Mouse (Mus musculus) kidney, embryonic 16.5 days (tissue): Measurements from ENCODE around the gene Cdh22. TPM values are rescaled to one million over a fixed set of nuclear protein-coding genes. Genes with fewer than 3 reads are reported as not detected.

ENCODE experiments used
- ATAC-seq: fragments of 200-750 bp; cut with Nextera tagmentation; 2 replicates; pipeline ENCODE4 v1.8.0; 2017; ENCODE audit warnings: moderate TSS enrichment; ENCODE audit not compliant: low FRiP score, low TSS enrichment
- H3K27ac ChIP-seq: fragments of 300-500 bp; sonication (generic); 2 replicates; pipeline ENCODE4 v1.5.1; 2014; ENCODE audit warnings: low read length
- H3K27me3 ChIP-seq: fragments of 300-500 bp; sonication (generic); 2 replicates; pipeline ENCODE4 v1.6.1; 2014; ENCODE audit warnings: low read length, control low read depth, mixed read lengths; ENCODE audit not compliant: insufficient read depth
- H3K36me3 ChIP-seq: fragments of 300-500 bp; sonication (generic); 2 replicates; pipeline ENCODE4 v1.6.1; 2014; ENCODE audit warnings: low read length, control low read depth, mixed read lengths; ENCODE audit not compliant: insufficient read depth
- H3K4me1 ChIP-seq: fragments of 300-500 bp; sonication (generic); 2 replicates; pipeline ENCODE4 v1.6.1; 2014; ENCODE audit warnings: low read length, control low read depth, mixed read lengths; ENCODE audit not compliant: insufficient read depth
- H3K4me2 ChIP-seq: fragments of 300-500 bp; sonication (generic); replicated peaks from 2 replicates; pipeline ENCODE4 v1.6.1; 2014; ENCODE audit warnings: low read depth, low read length
- H3K4me3 ChIP-seq: fragments of 300-500 bp; sonication (generic); 2 replicates; pipeline ENCODE4 v1.5.1; 2014; ENCODE audit warnings: mild to moderate bottlenecking, low read length
- H3K9ac ChIP-seq: fragments of 300-500 bp; sonication (generic); replicated peaks from 2 replicates; pipeline ENCODE4 v1.6.1; 2014; ENCODE audit warnings: low read length
- H3K9me3 ChIP-seq: fragments of 300-500 bp; sonication (generic); 2 replicates; pipeline ENCODE4 v1.6.1; 2016; ENCODE audit warnings: low read length, control low read depth
- WGBS: fragments of 180-500 bp; shearing (Covaris S2); extraction: QIAGEN DNeasy Blood & Tissue Kit; methylation state at CpG from one replicate; pipeline ENCODE4 v1.1.7; 2014; 5-methylcytosine and 5-hydroxymethylcytosine counted together
- polyA plus RNA-seq: library from polyadenylated mRNA; unstranded; fragments of >200 nt; fragmentation: Nextera tagmentation; extraction: Ambion mirVana; gene quantifications from 2 replicates; pipeline ENCODE4 v1.2.1, GENCODE M21; 2015

Gene Cdh22
- polyA plus RNA-seq, 1 experiment from 2014 or later = 0.77 TPM

- 7% methylated on average over 32 of the region's 32 CpGs for WGBS
- peak; percentile 88 for ATAC-seq
- Histone ChIP-seq H3K4me2 (peak overlapping the region; percentile 35), H3K36me3 (no peaks in the 10 kb centered on the region), H3K9ac (0 out of 2 replicates have a peak overlapping the region, but pooled peaks have one; percentile 1), H3K4me1 (peaks cover 14% of the 10 kb centered on the region), H3K9me3 (0 out of 2 replicates have a peak, but pooled peaks cover 4% of the 10 kb centered on the region), H3K27me3 (peaks cover 78% of the 10 kb centered on the region), H3K4me3 (no peak overlapping the region), H3K27ac (no peak overlapping the region)
Observed at GRCm38 (mm10) chr2:165195411-165196182, 39.1 kb downstream of the Cdh22 start.

GRCm38 (mm10) chr2:165191483-165191882, 43.2 kb downstream of the Cdh22 start:
- Histone ChIP-seq H3K27ac (no peak overlapping the region), H3K4me2 (no peak overlapping the region), H3K9me3 (no peaks in the 10 kb centered on the region), H3K9ac (no peak overlapping the region), H3K4me3 (no peak overlapping the region), H3K27me3 (peaks cover 66% of the 10 kb centered on the region), H3K4me1 (peaks cover 14% of the 10 kb centered on the region), H3K36me3 (no peaks in the 10 kb centered on the region)
- ATAC-seq = no peak
- WGBS = 38% methylated on average over 7 of the region's 7 CpGs

- Histone ChIP-seq H3K4me2 (no peak overlapping the region), H3K9ac (no peak overlapping the region), H3K27ac (peak overlapping the region; percentile 40; the same call in 1 of the 2 replicates), H3K4me3 (no peak overlapping the region), H3K36me3 (no peaks in the 10 kb centered on the region), H3K9me3 (no peaks in the 10 kb centered on the region), H3K4me1 (no peaks in the 10 kb centered on the region), H3K27me3 (peaks cover 58% of the 10 kb centered on the region)
- WGBS = 45% methylated on average over 3 of the region's 3 CpGs
- ATAC-seq = peak; percentile 66
Observed at GRCm38 (mm10) chr2:165189546-165189945, 45.1 kb downstream of the Cdh22 start.

- H3K27me3 ChIP-seq = peaks cover 49% of the 10 kb centered on the region
- WGBS = 76% methylated on average over 9 of the region's 9 CpGs
Observed at GRCm38 (mm10) chr2:165187648-165188380, 46.8 kb downstream of the Cdh22 start.

GRCm38 (mm10) chr2:165184015-165184633, 50.5 kb downstream of the Cdh22 start:
- Histone ChIP-seq H3K9ac (no peak overlapping the region), H3K4me2 (no peak overlapping the region), H3K27me3 (peaks cover 65% of the 10 kb centered on the region), H3K36me3 (no peaks in the 10 kb centered on the region), H3K4me1 (no peaks in the 10 kb centered on the region), H3K4me3 (no peak overlapping the region), H3K27ac (no peak overlapping the region), H3K9me3 (no peaks in the 10 kb centered on the region)
- WGBS = 27% methylated on average over 9 of the region's 9 CpGs
- peak; percentile 32; the same call in 1 of the 2 replicates for ATAC-seq

More at GRCm38 (mm10) chr2:165187648-165188380, 46.8 kb downstream of the Cdh22 start:
- no peaks in the 10 kb centered on the region for H3K9me3 ChIP-seq
- no peak for ATAC-seq
- H3K4me1 ChIP-seq = no peaks in the 10 kb centered on the region
- no peak overlapping the region for H3K4me3 ChIP-seq
- no peak overlapping the region for H3K4me2 ChIP-seq
- H3K36me3 ChIP-seq = no peaks in the 10 kb centered on the region
- no peak overlapping the region for H3K9ac ChIP-seq
- H3K27ac ChIP-seq = no peak overlapping the region

- Histone ChIP-seq H3K9me3 (no peaks in the 10 kb centered on the region), H3K9ac (no peak overlapping the region), H3K27ac (no peak overlapping the region), H3K36me3 (no peaks in the 10 kb centered on the region), H3K4me3 (no peak overlapping the region), H3K4me1 (no peaks in the 10 kb centered on the region), H3K27me3 (peaks cover 66% of the 10 kb centered on the region), H3K4me2 (no peak overlapping the region)
- WGBS = 54% methylated on average over 11 of the region's 11 CpGs
- ATAC-seq = peak; percentile 56; the same call in 1 of the 2 replicates
Observed at GRCm38 (mm10) chr2:165182085-165182976, 52.3 kb downstream of the Cdh22 start.

- H3K27ac ChIP-seq = no peak overlapping the region
- no peak overlapping the region for H3K4me3 ChIP-seq
- no peaks in the 10 kb centered on the region for H3K9me3 ChIP-seq
- no peak for ATAC-seq
- H3K9ac ChIP-seq = no peak overlapping the region
- no peaks in the 10 kb centered on the region for H3K36me3 ChIP-seq
- H3K4me2 ChIP-seq = no peak overlapping the region
- 56% methylated on average over 10 of the region's 10 CpGs for WGBS
- peaks cover 82% of the 10 kb centered on the region for H3K27me3 ChIP-seq
- no peaks in the 10 kb centered on the region for H3K4me1 ChIP-seq
Observed at GRCm38 (mm10) chr2:165179231-165179630, 55.4 kb downstream of the Cdh22 start.

- H3K4me2 ChIP-seq = no peak overlapping the region
- no peak overlapping the region for H3K27ac ChIP-seq
- no peaks in the 10 kb centered on the region for H3K9me3 ChIP-seq
- H3K9ac ChIP-seq = no peak overlapping the region
- no peaks in the 10 kb centered on the region for H3K36me3 ChIP-seq
- WGBS = 16% methylated on average over 9 of the region's 9 CpGs
- no peak for ATAC-seq
- no peak overlapping the region for H3K4me3 ChIP-seq
- H3K27me3 ChIP-seq = peaks cover 86% of the 10 kb centered on the region
- H3K4me1 ChIP-seq = no peaks in the 10 kb centered on the region
Observed at GRCm38 (mm10) chr2:165176965-165177364, 57.7 kb downstream of the Cdh22 start.
